Mouse (Mus musculus): Measurements from ENCODE around the gene Spatc1l.
A peak's percentile ranks its signal among the peaks of the same experiment; 100 is the strongest.

Gene Spatc1l

DNA sequence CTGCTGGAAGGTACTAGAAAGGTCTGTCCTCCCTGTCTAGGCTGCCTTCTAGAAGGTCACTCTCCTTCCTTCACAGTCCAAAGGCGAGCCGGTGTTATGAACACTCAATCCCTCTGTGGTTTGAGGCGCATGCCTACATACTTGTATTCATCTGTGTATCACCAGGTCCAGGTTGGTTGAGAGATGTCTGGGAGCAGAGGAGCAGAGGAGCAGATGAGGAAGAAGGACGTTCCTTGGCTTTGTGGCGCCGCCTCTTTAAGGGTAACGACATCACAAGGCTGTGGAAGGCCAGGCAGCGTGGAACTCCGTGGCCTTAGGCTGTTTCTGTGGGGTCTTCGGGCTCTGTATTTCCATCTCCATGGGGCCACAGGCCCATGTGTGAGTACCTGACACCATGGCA, at the start of gene Spatc1l:
Spatc1l (plus strand) TSS at position 301 of the 400 bp plus-strand sequence.
- no peak for DNase-seq (ENCODE audit: low read depth)

DNA sequence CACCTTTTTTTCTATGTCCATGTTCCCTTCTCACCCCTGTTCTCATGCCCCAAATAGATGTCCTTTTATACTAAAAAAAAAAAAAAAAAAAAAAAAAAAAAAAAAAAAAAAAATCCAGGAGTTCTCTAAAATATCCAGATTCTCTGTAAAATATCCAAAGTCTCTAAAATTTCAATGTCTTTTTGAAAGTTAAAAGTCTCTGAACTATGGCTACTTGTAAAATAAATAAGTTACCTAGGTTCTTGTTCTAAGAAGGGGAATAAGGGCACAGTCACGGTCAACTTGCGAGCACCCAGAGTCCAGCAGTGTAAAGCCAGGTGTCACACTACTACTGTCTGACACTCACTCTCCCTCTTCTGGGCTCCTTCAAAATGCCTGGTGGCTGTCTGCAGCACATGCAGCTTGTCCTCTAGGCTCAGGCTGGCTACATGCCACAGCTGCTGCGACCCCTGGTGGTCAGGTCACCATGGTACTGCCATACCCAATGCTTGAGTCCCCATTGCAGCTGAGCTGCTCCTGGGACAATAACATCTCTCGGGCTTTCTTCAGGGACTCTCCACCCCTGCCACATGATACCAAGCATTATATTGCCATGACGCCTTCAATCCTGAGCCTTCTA, 49.0 kb upstream of the Spatc1l start:
- peak; percentile 47 for DNase-seq (ENCODE audit: low read depth)

DNA sequence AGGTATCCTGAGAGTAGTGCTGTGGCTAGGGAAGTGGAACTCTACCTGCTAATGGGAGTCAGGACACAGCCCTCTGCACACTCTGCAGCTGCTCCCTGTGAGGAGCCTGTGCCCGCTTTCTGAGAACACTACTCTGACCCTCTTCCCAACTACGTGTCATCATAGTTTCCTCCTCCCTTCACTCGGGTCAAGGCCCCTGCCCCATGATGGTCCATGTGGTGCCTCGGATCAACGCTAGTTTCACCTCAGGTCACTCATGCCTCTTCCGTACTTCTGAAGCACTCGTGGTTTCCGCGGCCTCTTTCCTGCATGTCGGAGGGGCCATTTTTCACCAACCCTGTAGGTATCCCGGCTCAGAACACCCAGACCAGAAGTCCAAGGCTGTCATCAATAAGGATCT, 31.1 kb upstream of the Spatc1l start:
- DNase-seq (ENCODE audit: low read depth), result no peak

DNA sequence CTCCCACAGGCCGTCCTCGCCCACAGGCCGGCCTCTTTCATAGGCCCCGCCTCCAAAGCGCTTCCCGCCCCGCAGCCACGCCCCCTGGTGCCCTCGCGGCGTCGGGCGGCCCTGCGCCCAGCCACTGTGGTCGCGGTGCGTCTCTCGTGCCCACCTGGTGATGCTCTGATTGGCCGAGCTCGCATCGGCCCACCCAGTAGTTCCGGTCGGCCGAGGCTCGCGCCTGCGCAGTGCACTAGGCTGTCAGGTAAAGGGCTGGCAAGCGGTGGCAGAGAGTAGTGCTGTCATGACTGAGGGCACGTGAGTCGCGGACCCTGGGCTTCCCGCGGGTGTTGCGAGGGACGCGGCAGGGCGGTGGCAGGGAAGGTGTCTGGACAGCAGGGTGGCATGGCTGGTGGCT, 30.7 kb upstream of the Spatc1l start, which contains the start of gene Lss:
Lss (plus strand) TSS at position 214 of the 400 bp plus-strand sequence.
- DNase-seq (ENCODE audit: low read depth), result peak; percentile 92

DNA sequence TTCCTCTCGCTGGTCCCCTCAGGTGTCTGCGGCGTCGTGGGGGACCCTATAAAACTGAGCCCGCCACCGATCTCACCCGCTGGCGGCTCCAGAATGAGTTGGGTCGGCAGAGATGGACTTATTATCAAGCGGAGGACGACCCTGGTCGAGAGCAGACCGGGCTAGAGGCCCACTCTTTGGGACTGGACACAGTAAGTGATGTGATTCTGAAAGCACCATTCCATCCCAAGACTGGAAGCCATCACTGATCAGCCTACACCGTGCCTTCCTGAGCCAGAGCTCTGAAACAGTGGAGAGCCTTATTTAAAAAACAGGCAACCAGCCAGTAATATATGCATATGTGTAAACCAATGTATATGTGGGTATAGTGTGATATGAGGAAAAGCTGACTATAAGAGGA, 30.2 kb upstream of the Spatc1l start:
- no peak for DNase-seq (ENCODE audit: low read depth)

DNA sequence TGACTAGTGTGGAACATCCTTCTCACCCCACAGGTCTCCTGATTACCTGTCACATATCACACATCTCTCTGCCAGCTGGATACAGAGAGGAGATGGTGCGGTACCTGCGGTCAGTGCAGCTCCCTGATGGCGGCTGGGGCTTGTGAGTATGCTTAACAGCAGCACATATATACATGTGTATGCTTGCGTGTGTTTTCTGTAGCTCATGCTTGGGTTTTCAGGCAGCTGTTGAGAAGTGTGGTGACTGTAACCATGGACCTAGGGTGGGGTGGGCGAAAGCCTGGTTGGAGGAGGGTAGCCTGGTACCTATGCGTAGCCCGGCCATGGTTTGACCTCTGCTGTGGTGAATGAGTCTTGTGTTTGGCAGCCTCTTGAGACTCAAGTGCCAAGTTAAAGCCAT, 26.5 kb upstream of the Spatc1l start:
- DNase-seq (ENCODE audit: low read depth), result no peak

DNA sequence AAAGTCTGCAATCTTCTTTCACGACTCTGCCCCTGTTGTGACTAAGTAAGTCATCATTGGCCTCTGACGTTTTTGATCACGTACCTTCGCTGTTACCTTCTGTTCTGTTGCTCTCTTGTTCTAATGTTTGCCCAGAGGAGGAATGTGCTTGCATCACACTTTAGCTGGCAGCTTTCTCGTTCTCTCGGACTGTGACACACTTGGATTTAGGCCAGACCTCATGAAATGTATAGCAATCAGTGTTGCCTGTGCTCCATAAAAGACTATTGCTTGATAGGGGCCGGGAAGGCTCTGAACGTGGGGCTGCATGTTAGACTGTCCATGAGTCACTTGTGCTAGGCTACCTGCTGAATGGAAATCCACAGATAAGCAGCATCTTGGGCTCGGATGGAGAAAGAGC, 24.5 kb upstream of the Spatc1l start:
- DNase-seq (ENCODE audit: low read depth), result no peak

DNA sequence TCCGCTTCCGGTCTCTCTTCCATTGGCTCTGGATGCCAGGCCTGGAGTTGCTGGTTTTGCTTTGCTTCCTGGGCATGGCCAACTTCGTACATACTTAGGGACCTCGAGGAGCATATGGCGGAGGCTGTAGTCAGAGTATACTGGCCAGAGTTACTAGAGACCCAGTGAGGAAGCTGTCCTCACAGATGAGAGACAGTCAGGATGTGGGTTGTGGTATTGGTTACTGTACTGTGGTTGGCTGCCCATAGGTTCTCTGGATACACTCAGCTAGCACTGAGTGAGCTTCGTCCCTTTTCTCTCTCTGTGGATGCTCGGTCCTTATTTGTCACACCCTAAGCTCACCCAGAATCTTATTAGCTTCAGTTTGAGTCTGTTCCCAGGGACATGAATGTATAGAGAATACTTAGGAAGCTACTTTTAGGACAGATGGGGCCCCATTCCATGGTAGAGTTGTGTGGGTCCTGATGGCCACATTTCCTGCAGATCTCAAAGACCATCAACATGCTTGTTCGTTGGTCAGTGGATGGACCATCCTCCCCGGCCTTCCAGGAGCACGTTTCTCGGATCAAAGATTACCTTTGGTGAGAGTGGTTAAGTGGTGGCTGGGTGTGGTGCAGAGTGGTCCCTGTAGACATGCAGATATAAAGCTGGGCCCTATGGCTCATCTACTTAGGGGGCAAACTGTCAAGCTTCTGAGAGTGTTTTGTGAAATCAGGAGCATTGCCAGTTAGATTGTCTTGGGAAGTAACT, 20.6 kb upstream of the Spatc1l start:
- no peak for DNase-seq (ENCODE audit: low read depth)

DNA sequence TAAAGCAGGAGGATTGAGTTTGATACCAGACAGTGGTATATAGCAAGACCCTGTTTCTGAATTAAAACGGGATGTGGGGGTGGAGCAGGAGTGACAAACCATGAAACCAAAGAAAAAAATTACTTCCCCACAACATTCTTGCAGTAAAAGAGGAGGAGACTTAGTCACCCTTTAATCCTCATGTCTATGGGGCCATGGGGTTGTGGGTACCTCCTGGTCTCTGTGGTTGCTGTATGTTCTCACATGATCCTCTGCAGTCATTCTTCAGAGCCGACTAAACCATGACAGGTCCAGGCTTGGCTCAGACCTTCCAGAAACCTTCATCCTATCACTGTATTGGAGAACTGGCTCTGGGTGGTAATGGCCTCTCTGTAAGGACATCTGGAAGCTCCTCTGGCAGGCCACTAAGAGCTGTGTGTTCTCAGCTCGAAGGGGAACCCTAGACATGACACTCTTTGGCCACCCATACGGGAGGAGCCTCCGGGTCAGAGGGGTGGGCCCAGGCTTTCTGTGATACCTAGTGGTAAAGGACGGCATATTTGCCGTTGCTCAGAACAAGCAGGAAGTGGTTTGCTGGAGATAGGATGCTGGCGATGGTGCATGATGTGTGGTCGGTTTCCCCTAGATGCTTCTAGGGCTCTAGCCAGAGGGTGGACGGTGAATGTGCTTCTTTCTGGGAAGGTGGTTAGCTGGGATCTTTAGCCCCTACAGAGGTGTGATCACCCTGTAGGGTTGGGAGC, 19.3 kb upstream of the Spatc1l start:
- DNase-seq (ENCODE audit: low read depth), result no peak

DNA sequence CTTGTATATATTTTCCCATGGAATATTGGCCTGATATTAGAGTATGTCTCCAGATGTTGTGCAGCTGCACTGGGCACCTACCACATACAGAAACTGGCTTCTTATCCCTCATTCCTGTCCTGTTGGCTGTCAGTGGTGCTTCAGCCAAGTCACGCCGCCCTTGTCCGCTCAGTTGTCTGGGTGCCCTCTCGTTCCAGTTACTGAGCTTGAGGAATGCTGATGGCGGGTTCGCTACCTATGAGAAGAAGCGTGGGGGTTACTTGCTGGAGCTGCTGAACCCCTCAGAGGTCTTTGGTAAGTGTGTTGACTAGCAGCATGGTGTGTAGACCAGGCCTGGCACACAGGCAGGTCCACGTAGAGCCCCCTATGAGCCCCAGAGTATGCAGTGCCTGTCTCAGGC, 15.5 kb upstream of the Spatc1l start:
- DNase-seq (ENCODE audit: low read depth), result no peak

DNA sequence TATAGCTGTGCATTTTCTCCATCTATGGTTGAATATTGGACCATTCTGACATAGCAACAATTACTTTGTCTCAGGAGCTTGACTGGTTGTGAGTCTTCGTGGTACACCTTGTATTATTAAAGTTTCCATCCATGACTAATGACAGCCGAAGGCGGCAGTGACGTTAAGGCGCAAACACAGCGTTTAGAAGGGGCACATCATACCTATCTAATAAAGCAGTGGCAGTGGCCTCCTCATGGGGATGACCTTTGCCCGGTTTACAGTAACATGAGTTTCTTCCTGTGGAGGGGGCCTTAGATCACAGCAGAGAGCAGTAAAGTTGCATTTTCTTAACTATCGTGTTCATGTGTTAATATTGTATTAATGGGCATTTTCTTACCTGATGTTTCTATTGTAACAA, 13.9 kb upstream of the Spatc1l start:
- DNase-seq (ENCODE audit: low read depth), result no peak

DNA sequence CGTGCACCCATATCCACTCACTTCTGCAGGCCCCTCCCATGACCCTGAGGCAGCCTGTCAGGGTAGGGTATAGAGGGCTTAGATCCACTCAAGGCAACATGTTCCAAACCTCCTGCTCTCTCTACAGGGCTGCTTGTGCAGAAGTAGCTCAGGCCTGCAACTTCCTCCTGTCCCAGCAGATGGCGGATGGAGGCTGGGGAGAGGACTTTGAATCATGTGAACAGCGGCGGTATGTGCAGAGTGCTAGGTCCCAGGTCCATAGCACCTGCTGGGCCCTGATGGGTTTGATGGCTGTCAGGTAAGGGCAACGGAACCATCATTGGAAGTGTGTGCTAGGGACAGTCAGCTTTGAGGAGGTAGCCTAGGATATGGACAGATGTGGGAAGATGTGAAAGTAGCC, 11.6 kb upstream of the Spatc1l start:
- no peak for DNase-seq (ENCODE audit: low read depth)

DNA sequence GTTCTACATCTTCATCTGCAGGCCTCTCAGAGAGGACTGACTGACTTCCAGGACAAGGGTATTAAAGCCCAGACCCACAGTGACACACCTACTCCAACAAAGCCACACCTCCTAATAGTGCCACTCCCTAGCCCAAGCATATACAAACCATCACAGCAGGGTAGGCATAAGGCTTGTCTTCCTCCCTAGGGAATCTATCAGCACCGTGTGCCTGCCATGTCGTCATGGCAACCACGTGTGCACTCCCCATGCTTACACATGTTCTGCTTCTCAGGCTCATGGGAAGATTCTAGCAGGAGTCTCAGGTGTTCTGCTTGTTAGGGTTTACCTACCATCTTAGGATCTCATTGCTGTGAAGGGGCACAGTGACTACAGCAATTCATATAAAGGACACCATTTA, 10.5 kb upstream of the Spatc1l start:
- no peak for DNase-seq (ENCODE audit: low read depth)

DNA sequence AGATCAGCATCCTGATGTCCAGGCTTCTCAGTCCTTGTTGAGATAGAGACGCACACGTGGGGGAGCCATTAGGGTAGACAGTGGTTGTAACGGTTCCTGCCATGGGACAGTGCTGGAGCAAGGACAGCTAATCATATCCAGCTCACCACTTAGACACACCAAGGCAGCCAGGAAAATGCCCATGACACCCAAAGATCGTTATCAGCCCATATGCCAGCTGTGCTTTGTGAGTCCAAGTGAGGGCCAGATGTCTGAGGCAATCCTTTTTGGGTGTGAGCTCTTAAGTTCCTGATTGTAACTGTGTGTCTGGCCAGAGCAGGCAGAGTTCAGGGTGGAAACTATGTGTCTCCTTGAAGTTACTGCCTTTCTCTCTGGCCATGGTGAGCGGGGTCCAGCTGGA, 8.0 kb upstream of the Spatc1l start:
- DNase-seq (ENCODE audit: low read depth), result no peak

DNA sequence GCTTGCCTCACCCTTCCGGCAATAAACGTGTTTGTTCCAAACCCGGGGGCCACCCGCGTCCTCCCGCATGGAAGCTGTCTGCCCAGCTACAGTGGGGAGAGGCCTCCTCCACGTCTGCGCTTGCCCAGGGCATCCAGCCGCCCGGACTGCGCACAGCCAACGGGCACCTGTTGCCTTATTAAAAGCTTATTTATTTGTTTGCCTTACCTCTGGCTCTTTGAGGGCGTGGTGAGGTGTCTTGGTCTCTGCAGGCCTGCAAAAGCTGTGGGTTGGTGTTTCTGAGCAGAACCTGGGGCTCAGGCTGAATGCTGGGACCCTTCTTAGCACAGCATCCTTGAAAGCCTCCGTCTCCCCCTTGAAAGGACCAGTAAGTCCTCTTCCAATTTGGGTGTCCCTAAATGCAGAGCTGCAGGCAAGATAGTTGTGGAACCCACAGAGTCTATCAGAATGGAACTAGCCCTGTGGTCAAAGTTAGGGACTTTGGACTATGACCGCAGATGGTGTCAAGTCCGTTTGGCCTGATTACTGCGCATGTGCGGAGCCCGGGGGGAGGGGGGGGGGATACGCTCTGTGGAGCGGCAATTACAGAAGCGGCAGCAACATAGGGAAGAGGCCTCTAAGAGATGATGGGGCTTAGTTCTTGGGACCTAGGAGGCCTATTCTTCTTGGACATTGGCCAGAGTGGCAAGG, 8.1 kb downstream of the Spatc1l start:
- no peak for DNase-seq (ENCODE audit: low read depth)

DNA sequence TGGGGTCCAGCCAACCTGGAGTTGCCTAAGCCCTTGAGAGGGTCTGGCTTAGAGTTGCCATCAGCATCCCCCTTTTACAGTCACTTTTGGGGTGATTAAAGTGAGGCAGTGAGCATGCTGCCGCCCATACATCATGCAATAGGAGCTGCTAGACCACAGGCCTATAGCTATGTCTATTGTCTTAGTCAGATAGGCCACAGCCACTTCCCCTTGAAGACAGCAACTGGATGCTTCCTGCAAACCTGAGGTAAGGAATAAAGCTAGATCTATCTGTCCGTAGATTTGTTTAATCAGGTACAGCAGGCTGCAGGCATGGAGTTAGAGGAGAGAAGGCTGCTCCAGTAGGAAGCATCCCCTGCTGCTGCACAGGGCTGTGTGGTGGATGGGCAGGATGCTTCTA, 9.0 kb downstream of the Spatc1l start:
- no peak for DNase-seq (ENCODE audit: low read depth)

DNA sequence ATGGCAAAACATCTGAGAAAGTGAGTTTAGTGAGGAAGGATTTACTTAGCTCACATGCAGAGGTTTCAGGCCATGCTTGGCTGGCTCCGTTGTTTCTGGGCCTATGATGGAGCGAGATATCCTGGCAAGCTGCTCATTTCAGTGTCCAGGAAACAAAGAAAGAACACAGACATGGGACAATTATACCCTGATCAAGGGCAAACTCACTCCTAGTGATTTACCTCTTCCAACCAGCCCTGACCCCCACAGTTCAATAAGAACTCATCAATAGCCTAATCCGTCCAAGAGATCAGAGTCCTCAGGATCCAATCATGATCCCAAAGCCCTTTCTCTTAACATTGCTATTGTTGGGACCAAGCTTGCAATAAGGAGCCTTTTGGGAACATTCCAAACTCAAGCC, 10.1 kb downstream of the Spatc1l start:
- no peak for DNase-seq (ENCODE audit: low read depth)

DNA sequence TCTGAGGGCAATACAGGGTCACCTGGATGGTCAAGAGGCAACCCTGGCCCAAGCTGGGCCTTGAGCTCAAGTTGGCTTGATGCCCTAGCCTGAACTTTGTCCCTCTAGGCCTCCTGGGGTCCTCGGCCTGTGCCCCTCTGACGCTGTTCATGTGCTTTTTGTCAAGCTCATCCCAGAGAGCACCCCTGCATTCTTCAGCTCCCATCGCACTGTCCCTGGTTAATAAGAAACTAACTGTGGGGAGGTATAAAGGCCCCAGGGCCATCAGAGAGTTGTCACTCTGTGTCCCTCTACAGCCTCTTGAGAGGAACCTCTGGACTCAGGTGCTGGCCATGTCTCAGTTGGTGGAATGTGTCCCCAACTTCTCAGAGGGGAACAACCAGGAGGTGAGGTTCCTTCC, 13.3 kb downstream of the Spatc1l start, which contains the start of gene Ftcd:
Ftcd (plus strand) TSS at position 275 of the 400 bp plus-strand sequence.
- DNase-seq (ENCODE audit: low read depth), result no peak

DNA sequence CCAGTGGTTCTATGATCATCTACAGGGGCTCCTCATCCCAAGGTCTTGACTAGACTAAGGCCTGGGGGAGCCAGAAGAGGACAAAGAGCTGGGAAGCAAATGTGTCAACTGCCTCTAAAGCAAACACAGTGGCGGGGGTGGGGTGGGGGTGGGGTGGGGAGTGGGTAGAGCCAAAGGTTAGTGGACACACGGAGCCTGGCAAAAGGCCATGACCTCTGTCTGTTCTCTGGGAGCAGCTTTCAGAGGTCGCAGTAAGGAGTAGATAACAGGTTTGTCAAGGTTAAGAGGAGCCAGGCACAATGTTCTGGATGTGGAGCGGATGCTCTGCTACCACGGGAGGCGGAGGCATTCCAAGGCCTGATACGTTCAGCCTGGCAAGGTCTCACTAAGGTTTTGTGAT, 14.8 kb downstream of the Spatc1l start:
- DNase-seq (ENCODE audit: low read depth), result no peak

DNA sequence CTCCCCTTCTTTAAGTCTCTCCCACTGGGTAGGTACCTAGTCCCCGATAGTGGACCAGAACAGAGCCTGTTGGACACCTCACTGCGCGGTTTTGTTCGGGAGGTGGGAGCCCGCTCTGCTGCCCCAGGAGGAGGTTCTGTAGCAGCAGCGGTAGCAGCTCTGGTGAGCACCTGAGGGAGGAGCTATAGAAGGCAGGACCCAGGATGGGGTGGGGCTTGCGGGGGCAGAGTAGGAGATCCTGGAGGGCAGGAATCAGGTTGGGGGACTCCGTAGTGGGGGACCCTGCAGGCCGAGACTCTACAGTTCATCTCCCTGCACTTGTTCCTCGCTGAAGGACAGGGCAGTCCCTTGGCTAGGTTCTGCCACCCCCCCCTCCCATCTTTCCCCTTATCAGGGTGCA, 22.1 kb downstream of the Spatc1l start:
- no peak for DNase-seq (ENCODE audit: low read depth)

DNA sequence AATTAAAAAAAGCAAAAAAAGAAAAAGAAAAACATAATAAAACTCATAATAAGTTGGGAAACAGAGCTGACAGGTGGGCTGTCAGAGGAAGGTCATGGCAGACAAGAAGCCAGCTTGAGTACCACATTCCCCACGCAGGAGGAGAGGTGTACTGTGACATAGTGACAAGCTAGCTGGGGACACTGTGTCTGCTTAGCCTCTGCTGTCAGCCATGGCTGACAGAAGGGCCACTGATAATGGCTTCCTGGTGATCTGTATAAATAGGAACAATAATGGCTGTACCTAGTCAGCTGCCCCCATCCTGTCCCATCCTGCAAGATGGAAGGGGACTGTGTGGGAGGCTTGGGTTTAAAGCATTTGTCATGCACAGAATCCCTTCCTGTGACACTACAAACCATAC, 24.1 kb downstream of the Spatc1l start:
- DNase-seq (ENCODE audit: low read depth), result no peak

DNA sequence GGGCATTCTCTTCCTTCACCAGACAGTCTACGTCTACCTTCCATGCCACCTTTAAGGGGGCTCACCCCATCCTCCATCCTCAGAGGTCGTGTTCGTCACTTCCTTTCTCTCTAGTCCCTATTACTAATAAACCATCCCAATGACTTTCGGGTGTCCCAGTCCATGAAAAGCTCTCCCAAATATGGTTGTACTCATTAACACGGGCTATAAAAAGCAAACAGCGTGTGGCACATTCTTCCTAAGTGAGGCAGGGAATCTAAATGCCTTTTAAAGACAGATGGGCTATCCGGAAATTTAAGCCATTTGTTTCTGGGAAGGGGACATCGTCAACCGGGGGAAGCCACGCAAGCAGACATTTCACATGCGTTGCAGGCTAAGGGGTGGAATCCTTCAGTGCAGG, 28.1 kb downstream of the Spatc1l start:
- no peak for DNase-seq (ENCODE audit: low read depth)

DNA sequence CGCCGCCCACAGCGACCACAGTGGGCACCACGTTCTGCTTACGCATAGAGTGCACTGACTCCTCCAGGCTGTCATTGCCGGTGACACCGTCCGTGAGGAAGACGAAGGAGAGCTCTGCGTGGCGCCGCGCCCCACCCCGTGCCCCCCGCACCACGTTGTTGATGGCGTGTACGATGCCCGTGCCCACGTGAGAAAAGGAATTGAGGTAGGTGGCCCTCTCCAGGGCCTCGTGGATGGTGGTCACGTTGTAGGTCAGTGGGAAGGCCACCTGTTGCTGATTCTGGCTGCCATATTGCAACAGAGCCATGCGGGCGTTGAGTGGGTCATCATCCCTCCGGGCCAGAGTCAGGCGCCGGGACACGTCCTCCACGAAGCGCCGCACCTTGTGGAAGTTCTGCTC, 34.3 kb downstream of the Spatc1l start:
- DNase-seq (ENCODE audit: low read depth), result no peak
